Mouse (Mus musculus) megakaryocyte, adult 5-6 weeks (primary cell): ENCODE measurements around the gene Apoh. TPM values are rescaled to one million over a fixed set of nuclear protein-coding genes. Genes with fewer than 3 reads are reported as not detected.

Experiments used
- ATAC-seq: 2 replicates; pipeline ENCODE4 v1.8.0; 2016; ENCODE audit warnings: mild to moderate bottlenecking, inconsistent platforms; ENCODE audit not compliant: poor library complexity, severe bottlenecking
- total RNA-seq, 2 experiments: library from RNA; stranded (forward) in 1 of 2; stranded (reverse) in 1 of 2; fragments of 153-499, 151-499 nt in 1 of 2; fragments of 221-1000, 200-1000 nt in 1 of 2; gene quantifications; 2 replicates each; pipeline versions ENCODE4 v1.2.3 to v1.2.4; 2015 to 2017

The Apoh gene
- total RNA-seq, 2 experiments from 2014 or later, result not detected

DNA sequence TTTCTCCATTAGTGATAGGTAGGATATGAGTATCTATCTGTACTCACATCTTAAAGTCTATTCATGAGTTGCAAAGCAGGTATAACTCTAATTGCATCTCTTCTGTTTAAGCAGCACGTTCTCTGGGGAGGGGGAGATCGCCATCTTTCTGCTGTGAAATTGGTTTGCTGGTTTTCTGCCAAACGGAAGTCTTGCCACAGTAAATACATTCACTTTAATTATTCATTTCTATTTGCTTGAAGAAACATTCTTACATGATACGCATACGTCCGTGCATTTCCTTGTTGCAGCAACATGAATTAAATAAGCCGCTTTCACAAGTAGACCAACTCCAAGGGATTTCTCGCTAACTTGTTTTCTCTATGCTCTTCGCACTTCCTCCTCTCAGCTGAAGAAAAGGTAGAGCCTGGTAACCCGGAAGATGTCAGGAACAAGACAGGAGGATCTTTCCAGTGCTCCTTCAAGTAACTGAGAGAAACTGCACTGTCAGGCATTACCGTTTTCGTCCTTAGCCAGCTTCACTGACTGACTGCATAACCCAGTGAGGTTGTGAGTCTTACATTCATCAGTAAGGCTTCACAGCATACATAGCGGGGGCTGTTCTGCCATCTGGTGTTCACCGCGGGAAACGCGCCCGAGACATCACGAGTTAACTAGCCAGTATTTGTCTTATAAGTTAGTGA lies 34.7 kb downstream of the Apoh start:
- peak; percentile 92 for ATAC-seq

DNA sequence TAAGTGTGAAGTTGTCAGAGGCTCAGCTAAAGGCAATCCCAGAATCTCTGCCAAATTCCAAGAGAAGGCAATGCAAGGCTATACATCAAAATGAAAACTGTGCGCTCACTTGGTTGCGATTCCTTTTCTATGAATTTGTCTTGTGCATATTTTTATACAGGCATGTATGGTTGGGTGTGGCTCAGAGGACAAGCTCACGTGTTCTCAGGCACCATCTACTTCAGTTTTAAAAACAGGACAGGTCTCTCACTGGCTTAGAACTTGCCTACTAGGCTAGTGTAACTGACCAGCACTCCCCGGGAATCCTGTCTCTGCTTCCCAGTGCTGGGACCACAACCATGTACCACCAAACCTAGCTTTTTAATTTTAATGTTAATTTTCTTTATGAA lies 35.2 kb downstream of the Apoh start:
- ATAC-seq, result no peak

DNA sequence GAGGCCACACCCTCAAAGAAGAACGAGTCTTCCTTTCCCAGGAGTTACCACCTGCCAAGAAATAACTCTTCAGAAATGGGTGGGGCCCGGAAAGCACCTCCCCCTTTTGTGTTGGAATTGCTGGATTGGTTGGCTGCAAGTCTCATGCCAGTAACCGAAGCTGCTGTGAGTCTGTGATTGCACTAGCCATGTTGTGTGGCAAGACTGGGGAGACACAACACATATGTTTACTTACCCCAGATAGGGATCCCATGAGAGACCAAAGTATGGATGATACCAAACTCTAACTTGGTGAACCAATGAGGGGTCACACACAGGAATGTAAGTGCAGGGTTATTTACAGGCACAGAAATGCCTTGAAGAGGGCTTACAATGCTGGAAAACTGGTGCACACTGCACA lies 39.5 kb downstream of the Apoh start:
- ATAC-seq, result no peak

DNA sequence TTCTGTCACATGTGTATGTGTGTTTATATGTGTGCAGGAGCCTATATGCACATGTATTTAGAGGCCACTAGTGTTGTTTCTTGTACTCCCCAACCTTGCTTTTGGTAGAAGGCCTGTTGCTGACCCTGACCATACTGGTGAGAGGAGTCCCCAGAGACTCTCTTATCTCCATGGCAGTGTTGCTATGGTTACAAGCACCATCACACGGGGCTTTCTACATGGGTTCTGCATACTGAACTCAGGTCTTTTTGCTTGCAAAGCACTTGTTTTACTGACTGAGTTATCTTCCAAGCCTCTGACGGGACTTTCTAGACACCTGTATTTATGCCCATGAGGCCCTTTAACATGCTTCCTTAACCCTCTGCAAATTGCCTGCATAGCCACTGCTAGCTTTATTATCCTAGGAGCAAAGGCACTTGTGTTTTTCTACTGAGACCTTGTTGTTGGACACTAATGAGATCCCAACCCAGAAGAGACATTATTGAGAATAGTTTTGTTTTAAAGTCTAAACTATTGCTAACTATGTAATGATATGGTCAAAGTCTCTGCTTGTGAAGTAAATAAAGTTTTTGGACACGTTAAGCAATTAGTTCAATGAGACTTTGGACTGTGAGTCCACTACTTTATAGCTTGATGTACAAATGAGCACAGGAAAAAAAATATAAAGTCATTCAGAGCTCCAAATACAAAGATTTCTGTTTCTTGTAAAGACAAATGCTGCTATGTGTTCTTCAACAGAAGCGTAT lies 41.9 kb downstream of the Apoh start:
- ATAC-seq, result no peak

DNA sequence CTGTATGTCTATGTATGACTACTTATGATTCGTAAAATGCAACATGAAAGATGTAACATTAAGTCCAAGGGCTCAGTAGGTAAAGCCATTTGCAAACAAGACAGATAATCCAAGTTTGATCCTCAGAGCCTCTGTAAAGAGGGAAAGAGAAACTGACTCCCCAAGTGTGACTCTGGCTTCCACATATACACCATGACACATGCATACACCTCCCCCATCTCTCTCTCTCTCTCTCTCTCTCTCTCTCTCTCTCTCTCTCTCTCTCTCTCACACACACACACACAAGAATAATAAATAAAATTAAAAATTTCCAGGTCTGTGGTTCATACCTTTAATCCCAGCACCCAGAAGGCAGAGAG lies 42.5 kb downstream of the Apoh start:
- ATAC-seq, result no peak

DNA sequence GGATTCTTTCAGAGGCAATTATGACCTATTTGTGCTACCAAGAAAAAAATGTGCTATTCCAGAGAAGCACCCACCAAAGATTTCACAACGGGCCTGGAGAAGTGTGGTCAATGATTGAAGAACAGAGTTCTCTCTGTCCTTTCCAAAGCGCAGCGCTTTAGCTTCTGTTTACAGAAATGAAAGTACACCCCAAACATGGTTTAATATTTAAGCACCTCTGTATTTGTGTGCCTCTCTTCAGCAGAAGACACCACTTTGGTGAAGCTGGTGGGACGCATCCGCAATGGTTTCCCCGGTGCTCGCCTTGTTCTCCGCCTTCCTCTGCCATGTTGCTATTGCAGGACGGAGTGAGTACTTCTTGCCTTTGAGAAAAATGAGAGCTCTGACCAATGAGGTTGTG lies 51.9 kb downstream of the Apoh start:
- ATAC-seq, result no peak

DNA sequence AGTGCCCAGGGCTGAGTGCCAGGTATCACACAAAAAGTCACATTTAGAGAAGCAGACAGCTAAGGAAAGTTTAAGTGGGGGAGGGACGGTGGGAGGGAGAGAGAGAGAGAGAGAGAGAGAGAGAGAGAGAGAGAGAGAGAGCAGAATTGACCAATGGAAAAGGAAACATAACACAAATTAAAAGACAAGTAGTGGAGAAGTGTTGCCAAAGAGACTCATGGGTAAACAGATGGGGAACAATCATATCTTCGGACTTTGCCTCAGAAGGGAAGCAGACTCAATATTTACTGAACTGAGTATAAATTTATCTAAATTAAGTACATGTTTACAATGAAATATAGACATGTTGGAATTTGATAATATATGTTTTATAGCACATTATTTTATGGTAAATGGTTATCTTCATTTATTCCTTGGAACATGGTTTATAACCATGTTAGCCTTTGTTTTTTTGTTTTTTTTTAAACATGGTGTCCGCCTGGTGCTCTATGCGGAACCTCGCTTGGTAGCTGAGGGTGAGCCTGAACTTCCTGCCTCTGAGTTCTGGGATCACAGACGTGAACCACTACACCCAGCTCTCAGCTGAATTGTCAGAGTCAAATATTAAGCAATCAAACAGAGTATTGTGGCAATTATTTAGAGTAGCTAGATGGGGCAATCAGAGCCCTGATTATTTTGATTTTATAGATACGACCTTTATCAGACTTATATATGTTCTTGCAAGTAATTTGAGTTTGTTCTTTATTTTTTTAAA lies 53.1 kb downstream of the Apoh start:
- ATAC-seq, result no peak

DNA sequence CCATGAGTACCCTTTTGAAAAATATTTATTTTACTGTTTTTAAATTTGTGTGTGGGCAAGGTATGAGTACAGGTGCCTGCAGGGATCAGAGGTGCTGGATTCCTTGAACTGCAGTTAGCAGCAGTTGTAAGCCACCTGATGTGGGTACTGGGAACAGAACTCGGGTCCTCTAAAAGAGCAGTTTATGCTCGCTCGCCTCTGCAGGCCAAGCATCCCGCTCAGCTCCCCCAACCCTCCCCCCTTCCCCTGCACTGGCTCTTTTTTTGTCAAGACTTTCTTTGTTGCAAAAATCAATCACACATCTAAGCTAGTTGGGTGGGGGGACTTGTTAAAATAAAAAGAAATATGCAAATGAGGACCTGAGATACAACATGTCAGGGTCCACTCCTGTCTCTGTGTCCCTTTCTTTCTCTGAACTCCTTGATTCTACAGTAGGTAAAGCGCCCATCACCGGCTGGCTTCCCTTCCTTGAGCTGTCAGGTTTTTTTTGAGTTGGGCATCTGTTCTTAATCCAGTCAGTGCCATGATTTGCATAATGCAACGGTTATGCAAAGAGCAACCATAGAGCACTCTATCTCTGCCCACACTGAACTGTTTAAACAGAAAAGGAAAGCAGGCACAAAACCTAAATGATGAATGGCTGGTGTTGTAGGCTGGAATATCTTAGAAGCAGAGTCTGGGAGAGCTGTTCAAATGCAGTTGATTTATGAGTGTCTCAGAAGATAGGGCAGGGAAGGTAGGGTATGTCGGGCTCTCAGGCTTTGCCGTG lies 66.9 kb downstream of the Apoh start:
- ATAC-seq, result no peak

DNA sequence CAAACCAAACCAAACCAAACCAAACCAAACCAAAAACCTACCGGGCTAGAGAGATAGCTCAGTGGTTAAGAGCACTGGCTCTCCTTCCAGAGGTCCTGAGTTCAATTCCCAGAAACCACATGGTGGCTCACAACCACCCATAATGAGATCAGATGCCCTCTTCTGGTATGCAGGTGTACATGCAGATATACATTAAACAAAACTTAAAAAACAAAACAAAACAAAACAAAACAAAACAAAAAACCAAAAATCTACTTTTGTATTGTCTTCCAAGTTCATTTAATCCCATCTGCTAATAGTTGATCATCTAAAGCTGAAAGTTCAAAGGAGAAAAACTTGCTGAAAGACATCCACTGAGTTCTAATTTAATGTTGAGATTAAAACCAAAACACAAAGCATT lies 73.2 kb downstream of the Apoh start:
- no peak for ATAC-seq

DNA sequence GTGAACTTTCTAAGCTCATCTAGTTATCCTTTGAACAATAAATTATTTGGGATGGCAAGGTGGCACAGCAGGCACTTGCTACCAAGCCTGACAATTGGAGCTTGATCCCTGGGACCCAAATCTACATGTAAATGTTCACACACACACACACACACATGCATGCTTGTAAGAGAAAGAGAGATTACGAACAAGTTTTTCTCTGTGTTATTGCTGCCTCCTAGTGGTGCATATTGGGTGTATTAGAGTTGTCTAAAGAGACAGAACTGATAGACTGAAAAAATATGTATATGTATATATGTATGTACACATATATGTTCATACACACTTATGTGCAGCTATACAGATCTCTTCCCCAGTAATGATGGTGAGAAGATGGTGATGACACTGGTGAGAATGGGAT lies 75.4 kb downstream of the Apoh start:
- 0 out of 2 replicates have a peak, but pooled peaks have one; percentile 27 for ATAC-seq

DNA sequence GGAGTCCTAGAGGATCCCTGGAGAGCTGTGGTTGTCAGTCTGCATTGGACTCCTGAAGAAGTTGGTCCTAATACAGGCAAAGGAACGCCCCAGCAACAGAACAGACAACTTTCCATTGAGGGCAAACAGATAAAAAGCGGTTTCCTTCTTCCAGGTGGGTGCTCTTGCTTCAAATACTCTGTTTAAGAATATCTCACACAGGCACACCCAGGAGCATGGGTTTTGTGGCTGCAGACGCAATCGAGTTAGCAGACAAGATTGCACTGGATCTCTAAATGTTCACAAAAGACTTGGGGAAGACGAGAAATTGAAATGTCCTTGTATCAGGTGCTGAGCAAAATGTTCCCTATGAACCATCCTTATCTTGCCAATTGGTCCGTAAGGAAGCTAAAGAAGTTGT lies 76.1 kb downstream of the Apoh start:
- no peak for ATAC-seq

DNA sequence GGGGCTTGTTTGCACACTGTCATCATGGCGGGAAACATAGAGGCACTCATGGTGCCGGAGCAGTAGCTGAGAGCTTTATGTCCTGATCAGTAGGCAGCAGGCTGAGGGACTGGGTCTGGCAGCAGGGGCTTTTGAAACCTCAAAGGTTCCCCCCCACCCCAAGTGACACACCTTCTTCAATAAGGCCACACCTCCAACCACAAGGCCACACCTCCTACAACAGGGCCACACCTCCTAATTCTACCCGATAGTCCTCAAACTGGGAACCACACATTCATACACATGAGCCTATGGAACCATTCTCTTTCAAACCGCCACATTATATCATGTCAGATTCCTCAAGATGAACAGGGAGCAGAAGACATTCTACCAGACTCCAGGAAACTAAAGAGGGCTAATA lies 77.6 kb downstream of the Apoh start:
- no peak for ATAC-seq

DNA sequence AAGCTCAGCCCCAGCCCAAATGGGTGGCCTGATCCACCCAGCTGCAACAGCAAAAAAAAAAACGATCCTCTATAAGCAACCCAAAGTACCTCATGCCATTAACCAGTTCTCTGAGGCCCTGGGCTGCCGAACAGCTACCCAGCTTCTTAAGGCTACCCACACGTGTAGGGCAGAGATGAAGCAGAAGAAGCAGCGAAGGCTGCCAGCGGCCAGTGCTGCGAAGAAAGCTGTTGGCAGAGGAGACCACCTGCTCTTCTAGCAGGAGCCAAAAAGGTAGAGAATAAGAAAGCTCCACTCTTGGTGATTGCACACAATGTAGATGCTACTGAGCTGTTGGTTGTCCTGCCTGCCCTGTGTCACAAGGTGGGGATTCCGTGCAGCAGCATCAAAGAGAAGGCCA lies 80.1 kb downstream of the Apoh start:
- no peak for ATAC-seq

DNA sequence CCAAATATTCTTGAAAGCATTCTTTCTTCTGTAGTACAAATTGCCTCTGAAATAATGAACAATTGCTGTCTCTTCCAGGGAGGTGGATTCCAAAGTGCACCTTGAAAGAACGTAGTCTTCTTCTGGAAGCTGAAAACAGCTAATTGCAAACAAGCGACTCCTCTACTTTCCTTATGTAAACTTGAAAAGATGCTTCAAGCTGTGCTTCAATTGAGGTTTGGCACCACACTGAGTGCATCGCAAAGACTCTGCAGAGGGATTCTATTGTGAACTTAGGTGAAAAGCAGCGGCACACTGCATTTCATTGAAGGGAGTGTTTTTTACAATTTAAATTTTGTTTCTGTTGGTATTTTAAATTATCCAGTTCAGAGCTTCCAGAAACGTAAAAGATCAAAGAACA lies 81.0 kb downstream of the Apoh start:
- ATAC-seq, result no peak

DNA sequence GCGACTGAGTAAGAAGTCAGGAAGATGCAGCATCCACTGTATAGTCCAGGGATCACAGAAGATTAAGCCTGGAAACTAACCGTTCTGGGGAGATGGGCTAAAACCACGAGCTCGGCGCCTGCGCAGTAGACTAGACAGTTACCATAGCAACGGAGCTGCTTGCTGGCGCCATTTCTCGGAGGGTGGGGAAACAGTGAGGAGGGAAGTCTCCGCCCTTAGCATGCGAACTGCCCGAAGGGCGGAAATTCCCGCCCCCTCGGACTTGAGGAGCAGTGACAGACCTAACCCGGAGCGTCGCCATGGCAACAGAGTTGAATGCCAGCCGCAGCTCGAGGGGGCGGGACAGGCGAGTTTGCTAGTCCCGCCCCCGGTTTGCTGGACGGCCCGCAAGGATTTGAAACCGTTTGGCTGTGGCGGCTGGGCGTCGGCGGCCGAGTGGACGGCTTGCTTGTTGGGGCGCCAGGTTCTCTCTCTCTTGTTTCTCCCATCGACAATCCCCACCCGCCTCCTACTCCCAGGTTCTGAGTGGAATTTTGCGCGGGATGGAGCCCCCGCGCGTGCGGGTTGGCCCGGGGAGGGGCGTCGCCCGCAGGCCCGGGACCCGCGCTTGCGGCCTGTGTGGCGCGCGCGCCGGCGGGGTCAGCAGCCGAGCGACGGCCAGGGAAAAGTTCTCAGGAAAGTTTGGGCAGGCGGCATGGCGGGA lies 81.9 kb downstream of the Apoh start, which contains the start of gene Cep112:
TSS of gene Cep112 (plus strand) at position 304 of the 703 bp plus-strand sequence.
- ATAC-seq, result peak; percentile 97

DNA sequence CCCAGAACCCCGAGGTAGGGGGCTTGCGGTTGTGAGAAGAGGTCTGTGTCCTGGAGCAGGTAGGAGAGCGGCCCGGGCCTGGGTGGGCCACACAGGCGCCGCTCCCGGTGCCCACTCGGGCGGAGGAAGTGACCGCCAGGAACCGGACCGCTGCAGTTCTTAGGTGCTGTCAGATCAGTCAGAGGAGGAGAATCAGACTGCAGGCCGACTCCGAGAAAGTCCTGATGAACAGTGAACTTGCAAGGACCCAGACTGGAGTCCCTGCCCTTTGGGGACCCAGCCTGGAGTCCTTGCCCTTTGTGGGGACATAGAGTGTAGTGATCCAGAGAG lies 82.4 kb downstream of the Apoh start:
- no peak for ATAC-seq

DNA sequence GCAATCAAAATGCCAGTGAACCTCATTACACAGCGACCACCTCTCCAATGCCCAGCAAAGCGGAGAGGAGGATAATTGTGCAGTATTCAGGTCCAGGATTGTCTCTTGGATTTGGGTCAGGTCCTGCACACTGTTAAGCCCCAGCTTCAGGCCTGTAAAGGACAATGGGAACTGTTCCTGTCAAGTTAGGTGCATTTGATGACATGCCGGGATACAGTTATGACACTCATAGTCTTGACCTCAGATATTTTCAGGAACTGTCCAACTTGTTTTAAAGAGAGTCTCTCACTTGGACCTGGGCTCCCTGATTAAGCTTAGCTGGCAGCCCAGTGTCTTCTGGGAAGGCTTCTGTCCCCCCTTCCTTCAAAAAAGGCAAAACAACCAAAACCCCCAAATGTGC lies 82.9 kb downstream of the Apoh start:
- ATAC-seq, result no peak

DNA sequence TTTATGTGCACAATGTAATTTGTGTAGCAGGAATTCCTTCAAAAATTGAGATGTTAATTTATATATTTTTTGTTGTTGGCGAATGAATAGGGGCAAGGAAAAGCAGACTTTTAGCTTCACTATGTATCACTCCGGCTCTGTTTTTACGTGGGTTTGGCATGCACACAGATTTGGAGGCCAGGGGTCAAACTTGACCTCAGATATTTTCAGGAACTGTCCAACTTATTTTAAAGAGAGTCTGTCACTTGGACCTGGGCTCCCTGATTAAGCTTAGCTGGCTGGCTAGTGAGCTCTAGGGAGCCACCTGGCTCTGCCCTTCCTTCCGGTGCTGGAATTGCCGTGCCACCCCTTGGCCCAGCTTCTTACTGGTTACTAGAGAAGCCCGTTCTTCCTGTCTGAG lies 84.0 kb downstream of the Apoh start:
- no peak for ATAC-seq

DNA sequence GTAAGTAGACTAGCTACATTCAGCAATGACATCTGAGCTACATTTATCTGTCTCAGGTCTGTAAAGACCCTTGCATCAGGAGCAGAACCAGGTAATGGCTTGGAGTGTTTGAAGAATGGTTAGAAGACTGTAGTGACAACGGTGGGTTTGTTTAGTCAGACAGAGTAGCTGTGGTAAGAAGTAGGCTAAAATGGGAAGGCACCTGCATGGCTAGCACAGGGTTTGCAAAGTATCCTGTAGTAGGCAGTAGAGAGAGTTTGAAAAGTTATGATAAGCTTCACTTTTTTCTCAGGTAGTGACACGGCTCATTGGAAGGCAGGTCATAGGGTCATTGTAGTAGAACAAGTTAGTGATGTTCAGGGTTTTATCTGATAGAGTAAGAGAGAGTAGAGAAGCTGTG lies 85.9 kb downstream of the Apoh start:
- ATAC-seq, result no peak

DNA sequence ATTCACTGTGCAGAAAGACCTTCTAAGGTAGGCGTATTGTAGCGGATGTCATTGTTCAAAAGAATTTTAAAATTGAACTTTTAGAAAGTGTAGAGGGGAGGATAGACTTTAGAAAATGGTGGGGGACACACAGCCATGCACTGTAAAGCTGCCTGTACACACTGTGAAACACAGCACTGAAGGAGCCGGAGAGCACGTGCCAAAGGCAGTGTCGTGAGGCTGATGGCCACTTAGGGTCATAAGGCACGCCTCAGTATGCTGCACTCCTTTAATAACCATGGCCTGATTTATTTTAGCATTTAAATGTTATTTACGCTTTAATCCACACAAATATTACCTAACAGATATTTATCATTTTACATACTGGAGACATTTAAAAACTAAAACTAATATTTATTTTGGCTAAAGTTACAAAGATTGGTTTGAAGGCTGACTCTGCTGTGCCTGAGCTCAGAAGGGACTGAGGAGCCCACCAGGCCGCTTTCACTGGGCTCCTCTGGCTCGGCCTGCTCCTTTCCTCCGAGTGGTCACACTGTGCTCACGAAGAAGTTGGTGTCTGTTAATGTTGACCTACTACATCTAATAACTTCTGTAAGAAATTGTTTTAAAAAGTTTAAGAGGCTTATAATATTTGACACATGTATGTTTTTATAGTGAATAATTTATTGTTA lies 100.9 kb downstream of the Apoh start:
- ATAC-seq, result no peak
